Mouse (Mus musculus): ENCODE results near the gene Nmt2. TPM values are rescaled to one million over a fixed set of nuclear protein-coding genes. Genes with fewer than 3 reads are reported as not detected.

Nmt2 gene
- polyA plus RNA-seq, 1 experiment from 2014 or later: 65.3 TPM

- H3K9ac ChIP-seq (ENCODE audit: low read length): no peak overlapping the region
- H3K36me3 ChIP-seq (ENCODE audit: control insufficient read depth, insufficient read depth, low read length): no peaks in the 10 kb centered on the region
- H3K27me3 ChIP-seq (ENCODE audit: control insufficient read depth, insufficient read depth, low read length): no peaks in the 10 kb centered on the region
- DNase-seq (ENCODE audit: low spot score) (no peak), ATAC-seq (replicated peaks; ENCODE audit: low FRiP score) (no peak)
- peaks cover 4% of the 10 kb centered on the region; the same call in 1 of the 2 replicates for H3K4me1 ChIP-seq (replicated peaks; ENCODE audit: control insufficient read depth, insufficient read depth, low read length)
- H3K27ac ChIP-seq (ENCODE audit: low read depth, low read length): no peak overlapping the region
- H3K4me3 ChIP-seq (ENCODE audit: low read depth, low read length): no peak overlapping the region
- no peak overlapping the region for H3K4me2 ChIP-seq (ENCODE audit: low read depth, low read length, severe bottlenecking)
- no peaks in the 10 kb centered on the region for H3K9me3 ChIP-seq (ENCODE audit: control insufficient read depth, low read length)
- 88% methylated on average over 4 of the region's 4 CpGs for WGBS
Measured at GRCm38 (mm10) chr2:3281311-3281710, 2.7 kb upstream of the Nmt2 start.

- ATAC-seq (replicated peaks; ENCODE audit: low FRiP score): peak; percentile 0; the same call in 1 of the 2 replicates
- Histone ChIP-seq H3K27ac (ENCODE audit: low read depth, low read length) (peak overlapping the region; percentile 74), H3K27me3 (ENCODE audit: control insufficient read depth, insufficient read depth, low read length) (no peaks in the 10 kb centered on the region), H3K4me1 (replicated peaks; ENCODE audit: control insufficient read depth, insufficient read depth, low read length) (peaks cover 4% of the 10 kb centered on the region; the same call in 1 of the 2 replicates), H3K36me3 (ENCODE audit: control insufficient read depth, insufficient read depth, low read length) (no peaks in the 10 kb centered on the region), H3K4me3 (ENCODE audit: low read depth, low read length) (peak overlapping the region; percentile 78), H3K4me2 (ENCODE audit: low read depth, low read length, severe bottlenecking) (peak overlapping the region; percentile 48), H3K9me3 (ENCODE audit: control insufficient read depth, low read length) (no peaks in the 10 kb centered on the region), H3K9ac (ENCODE audit: low read length) (peak overlapping the region; percentile 62)
- 12% methylated on average over 12 of the region's 12 CpGs for WGBS
- DNase-seq (ENCODE audit: low spot score): no peak
Measured at GRCm38 (mm10) chr2:3282866-3283601, 978 bp upstream of the Nmt2 start.

GRCm38 (mm10) chr2:3284473-3285180, 615 bp downstream of the Nmt2 start:
- Histone ChIP-seq H3K4me1 (replicated peaks; ENCODE audit: control insufficient read depth, insufficient read depth, low read length) (peaks cover 4% of the 10 kb centered on the region; the same call in 1 of the 2 replicates), H3K9ac (ENCODE audit: low read length) (peak overlapping the region; percentile 80), H3K36me3 (ENCODE audit: control insufficient read depth, insufficient read depth, low read length) (no peaks in the 10 kb centered on the region), H3K27ac (ENCODE audit: low read depth, low read length) (peak overlapping the region; percentile 71), H3K4me3 (ENCODE audit: low read depth, low read length) (peak overlapping the region; percentile 78), H3K27me3 (ENCODE audit: control insufficient read depth, insufficient read depth, low read length) (no peaks in the 10 kb centered on the region), H3K4me2 (ENCODE audit: low read depth, low read length, severe bottlenecking) (peak overlapping the region; percentile 85), H3K9me3 (ENCODE audit: control insufficient read depth, low read length) (no peaks in the 10 kb centered on the region)
- under 1% methylated on average over 58 of the region's 60 CpGs for WGBS
- DNase-seq (ENCODE audit: low spot score) (peak; percentile 86), ATAC-seq (replicated peaks; ENCODE audit: low FRiP score) (peak; percentile 6; the same call in 1 of the 2 replicates)

- H3K4me3 ChIP-seq (ENCODE audit: low read depth, low read length): peak overlapping the region; percentile 78
- H3K9me3 ChIP-seq (ENCODE audit: control insufficient read depth, low read length): no peaks in the 10 kb centered on the region
- no peaks in the 10 kb centered on the region for H3K27me3 ChIP-seq (ENCODE audit: control insufficient read depth, insufficient read depth, low read length)
- DNase-seq (ENCODE audit: low spot score) (no peak), ATAC-seq (replicated peaks; ENCODE audit: low FRiP score) (no peak)
- WGBS: 2% methylated on average over 6 of the region's 6 CpGs
- H3K9ac ChIP-seq (ENCODE audit: low read length): peak overlapping the region; percentile 80
- 0 out of 2 replicates have a peak overlapping the region, but pooled peaks have one; percentile 71 for H3K27ac ChIP-seq (ENCODE audit: low read depth, low read length)
- peaks cover 4% of the 10 kb centered on the region; the same call in 1 of the 2 replicates for H3K4me1 ChIP-seq (replicated peaks; ENCODE audit: control insufficient read depth, insufficient read depth, low read length)
- peak overlapping the region; percentile 85 for H3K4me2 ChIP-seq (ENCODE audit: low read depth, low read length, severe bottlenecking)
- no peaks in the 10 kb centered on the region for H3K36me3 ChIP-seq (ENCODE audit: control insufficient read depth, insufficient read depth, low read length)
Measured at GRCm38 (mm10) chr2:3285181-3285530, 1.1 kb downstream of the Nmt2 start.

GRCm38 (mm10) chr2:3285709-3286108, 1.7 kb downstream of the Nmt2 start:
- Histone ChIP-seq H3K9me3 (ENCODE audit: control insufficient read depth, low read length) (no peaks in the 10 kb centered on the region), H3K4me1 (replicated peaks; ENCODE audit: control insufficient read depth, insufficient read depth, low read length) (peaks cover 4% of the 10 kb centered on the region; the same call in 1 of the 2 replicates), H3K36me3 (ENCODE audit: control insufficient read depth, insufficient read depth, low read length) (no peaks in the 10 kb centered on the region), H3K27ac (ENCODE audit: low read depth, low read length) (no peak overlapping the region), H3K9ac (ENCODE audit: low read length) (no peak overlapping the region), H3K4me2 (ENCODE audit: low read depth, low read length, severe bottlenecking) (peak overlapping the region; percentile 85; the same call in 1 of the 2 replicates), H3K27me3 (ENCODE audit: control insufficient read depth, insufficient read depth, low read length) (no peaks in the 10 kb centered on the region), H3K4me3 (ENCODE audit: low read depth, low read length) (no peak overlapping the region)
- ATAC-seq (replicated peaks; ENCODE audit: low FRiP score) (no peak), DNase-seq (ENCODE audit: low spot score) (no peak)
- 81% methylated on average over 3 of the region's 3 CpGs for WGBS

GRCm38 (mm10) chr2:3286243-3286642, 2.2 kb downstream of the Nmt2 start:
- Histone ChIP-seq H3K27me3 (ENCODE audit: control insufficient read depth, insufficient read depth, low read length) (no peaks in the 10 kb centered on the region), H3K36me3 (ENCODE audit: control insufficient read depth, insufficient read depth, low read length) (no peaks in the 10 kb centered on the region), H3K27ac (ENCODE audit: low read depth, low read length) (no peak overlapping the region), H3K4me3 (ENCODE audit: low read depth, low read length) (no peak overlapping the region), H3K4me2 (ENCODE audit: low read depth, low read length, severe bottlenecking) (no peak overlapping the region), H3K9ac (ENCODE audit: low read length) (no peak overlapping the region), H3K9me3 (ENCODE audit: control insufficient read depth, low read length) (no peaks in the 10 kb centered on the region), H3K4me1 (replicated peaks; ENCODE audit: control insufficient read depth, insufficient read depth, low read length) (peaks cover 4% of the 10 kb centered on the region; the same call in 1 of the 2 replicates)
- no peak for DNase-seq (ENCODE audit: low spot score)
- 83% methylated on average over 2 of the region's 2 CpGs for WGBS
- no peak for ATAC-seq (replicated peaks; ENCODE audit: low FRiP score)

GRCm38 (mm10) chr2:3289581-3289980, 5.6 kb downstream of the Nmt2 start:
- H3K9ac ChIP-seq (ENCODE audit: low read length): no peak overlapping the region
- 86% methylated on average over 1 of the region's 1 CpGs for WGBS
- H3K4me1 ChIP-seq (replicated peaks; ENCODE audit: control insufficient read depth, insufficient read depth, low read length): no peaks in the 10 kb centered on the region; the same call in 1 of the 2 replicates
- H3K27me3 ChIP-seq (ENCODE audit: control insufficient read depth, insufficient read depth, low read length): no peaks in the 10 kb centered on the region
- DNase-seq (ENCODE audit: low spot score) (no peak), ATAC-seq (replicated peaks; ENCODE audit: low FRiP score) (no peak)
- H3K4me3 ChIP-seq (ENCODE audit: low read depth, low read length): no peak overlapping the region
- no peak overlapping the region for H3K4me2 ChIP-seq (ENCODE audit: low read depth, low read length, severe bottlenecking)
- H3K9me3 ChIP-seq (ENCODE audit: control insufficient read depth, low read length): no peaks in the 10 kb centered on the region
- H3K27ac ChIP-seq (ENCODE audit: low read depth, low read length): no peak overlapping the region
- H3K36me3 ChIP-seq (ENCODE audit: control insufficient read depth, insufficient read depth, low read length): no peaks in the 10 kb centered on the region

- WGBS: 90% methylated on average over 1 of the region's 1 CpGs
- H3K27me3 ChIP-seq (ENCODE audit: control insufficient read depth, insufficient read depth, low read length): no peaks in the 10 kb centered on the region
- no peak overlapping the region for H3K9ac ChIP-seq (ENCODE audit: low read length)
- no peak overlapping the region for H3K27ac ChIP-seq (ENCODE audit: low read depth, low read length)
- DNase-seq (ENCODE audit: low spot score) (no peak), ATAC-seq (replicated peaks; ENCODE audit: low FRiP score) (no peak)
- H3K9me3 ChIP-seq (ENCODE audit: control insufficient read depth, low read length): no peaks in the 10 kb centered on the region
- H3K4me3 ChIP-seq (ENCODE audit: low read depth, low read length): no peak overlapping the region
- no peaks in the 10 kb centered on the region for H3K4me1 ChIP-seq (replicated peaks; ENCODE audit: control insufficient read depth, insufficient read depth, low read length)
- H3K36me3 ChIP-seq (ENCODE audit: control insufficient read depth, insufficient read depth, low read length): no peaks in the 10 kb centered on the region
- H3K4me2 ChIP-seq (ENCODE audit: low read depth, low read length, severe bottlenecking): no peak overlapping the region
Measured at GRCm38 (mm10) chr2:3292170-3292569, 8.2 kb downstream of the Nmt2 start.

All from forebrain, embryonic 11.5 days (tissue).